Mouse (Mus musculus) limb, embryonic 12.5 days (tissue): ENCODE results near the gene 1700016K19Rik. TPM values are rescaled to one million over a fixed set of nuclear protein-coding genes. Genes with fewer than 3 reads are reported as not detected.

Experiments
- ATAC-seq: fragments of 200-750 bp; cut with Nextera tagmentation; 2 replicates; pipeline ENCODE4 v1.8.0; 2017; ENCODE audit warnings: low read depth, moderate TSS enrichment; ENCODE audit not compliant: insufficient number of reproducible peaks, insufficient read depth, low FRiP score, low TSS enrichment
- H3K27ac ChIP-seq: fragments of 300-500 bp; sonication (generic); 2 replicates; pipeline ENCODE4 v1.5.1; 2016; ENCODE audit warnings: mild to moderate bottlenecking, moderate library complexity
- H3K27me3 ChIP-seq: fragments of 300-500 bp; sonication (generic); 2 replicates; pipeline ENCODE4 v1.6.1; 2016; ENCODE audit warnings: mild to moderate bottlenecking, moderate library complexity
- H3K36me3 ChIP-seq: fragments of 300-500 bp; sonication (generic); 2 replicates; pipeline ENCODE4 v1.6.1; 2016; ENCODE audit warnings: mild to moderate bottlenecking, moderate library complexity
- H3K4me1 ChIP-seq: fragments of 300-500 bp; sonication (generic); replicated peaks from 2 replicates; pipeline ENCODE4 v1.6.1; 2016
- H3K4me2 ChIP-seq: fragments of 300-500 bp; sonication (generic); 2 replicates; pipeline ENCODE4 v1.6.1; 2016; ENCODE audit warnings: mild to moderate bottlenecking, moderate library complexity
- H3K4me3 ChIP-seq: fragments of 300-500 bp; sonication (generic); replicated peaks from 2 replicates; pipeline ENCODE4 v1.5.1; 2016; ENCODE audit warnings: mild to moderate bottlenecking
- H3K9ac ChIP-seq: fragments of 300-500 bp; sonication (generic); replicated peaks from 2 replicates; pipeline ENCODE4 v1.6.1; 2016; ENCODE audit warnings: mild to moderate bottlenecking, moderate library complexity
- H3K9me3 ChIP-seq: fragments of 300-500 bp; sonication (generic); 2 replicates; pipeline ENCODE4 v1.6.1; 2016; ENCODE audit warnings: mild to moderate bottlenecking, moderate library complexity
- WGBS: fragments of 180-500 bp; shearing (Covaris S2); methylation state at CpG from one replicate; pipeline ENCODE4 v1.1.7; 2016; 5-methylcytosine and 5-hydroxymethylcytosine counted together
- polyA plus RNA-seq: library from polyadenylated mRNA; unstranded; fragments of >200 nt; fragmentation: Nextera tagmentation; extraction: Ambion mirVana; gene quantifications from 2 replicates; pipeline ENCODE4 v1.2.1, GENCODE M21; 2016

Gene 1700016K19Rik
- polyA plus RNA-seq, 1 experiment from 2014 or later = 0.23 TPM

DNA sequence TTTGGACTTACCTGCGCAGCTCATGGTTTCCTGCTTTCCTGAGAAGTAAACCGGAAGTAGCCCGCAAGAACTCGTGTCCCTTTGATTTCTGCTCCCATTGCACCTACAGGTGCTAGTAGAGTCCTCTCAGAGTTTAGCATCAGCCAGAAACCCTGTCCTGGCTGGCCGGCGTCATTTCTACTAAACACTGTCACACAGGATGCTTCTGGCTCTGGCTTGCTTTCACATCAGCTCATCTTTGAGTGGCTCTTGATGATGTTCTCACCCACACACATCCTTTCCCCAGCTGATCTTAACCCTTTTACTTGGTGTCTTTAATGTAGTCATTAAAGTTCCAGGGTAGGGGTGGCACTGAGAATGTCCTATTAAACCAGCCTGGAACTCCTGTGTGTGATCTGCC, 15.5 kb downstream of the 1700016K19Rik start:
- peaks cover 4% of the 10 kb centered on the region; the same call in 1 of the 2 replicates for H3K4me1 ChIP-seq
- no peak overlapping the region for H3K9ac ChIP-seq
- no peaks in the 10 kb centered on the region for H3K9me3 ChIP-seq
- peaks cover 9% of the 10 kb centered on the region; the same call in 1 of the 2 replicates for H3K36me3 ChIP-seq
- no peak overlapping the region for H3K4me3 ChIP-seq
- H3K27me3 ChIP-seq = no peaks in the 10 kb centered on the region
- 89% methylated on average over 6 of the region's 6 CpGs for WGBS
- no peak for ATAC-seq
- no peak overlapping the region for H3K4me2 ChIP-seq
- no peak overlapping the region for H3K27ac ChIP-seq

DNA sequence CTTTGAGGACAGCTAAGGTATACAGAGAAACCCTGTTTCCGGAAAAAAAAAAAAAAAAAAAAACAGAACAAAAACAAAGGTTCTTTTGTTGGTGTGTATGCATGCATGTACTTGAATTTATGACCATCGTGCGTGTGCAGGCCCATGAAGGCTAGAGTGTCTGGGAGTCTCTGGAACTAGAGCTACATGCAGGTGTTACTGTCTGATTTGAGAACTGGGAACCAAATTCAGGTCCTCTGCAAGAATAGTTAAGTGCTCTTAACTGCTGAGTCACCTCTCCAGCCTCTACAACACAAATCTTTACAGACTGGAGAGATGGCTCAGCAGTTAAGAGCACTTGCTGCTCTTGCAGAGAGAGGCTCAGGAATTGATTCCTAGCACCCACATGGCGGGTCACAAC, 16.1 kb downstream of the 1700016K19Rik start:
- no peak overlapping the region for H3K9ac ChIP-seq
- 66% methylated on average over 4 of the region's 4 CpGs for WGBS
- no peak overlapping the region for H3K4me2 ChIP-seq
- no peaks in the 10 kb centered on the region for H3K9me3 ChIP-seq
- H3K36me3 ChIP-seq = peaks cover 12% of the 10 kb centered on the region; the same call in 1 of the 2 replicates
- H3K27ac ChIP-seq = no peak overlapping the region
- ATAC-seq = no peak
- no peak overlapping the region for H3K4me3 ChIP-seq
- H3K27me3 ChIP-seq = no peaks in the 10 kb centered on the region
- H3K4me1 ChIP-seq = peaks cover 8% of the 10 kb centered on the region; the same call in 1 of the 2 replicates

DNA sequence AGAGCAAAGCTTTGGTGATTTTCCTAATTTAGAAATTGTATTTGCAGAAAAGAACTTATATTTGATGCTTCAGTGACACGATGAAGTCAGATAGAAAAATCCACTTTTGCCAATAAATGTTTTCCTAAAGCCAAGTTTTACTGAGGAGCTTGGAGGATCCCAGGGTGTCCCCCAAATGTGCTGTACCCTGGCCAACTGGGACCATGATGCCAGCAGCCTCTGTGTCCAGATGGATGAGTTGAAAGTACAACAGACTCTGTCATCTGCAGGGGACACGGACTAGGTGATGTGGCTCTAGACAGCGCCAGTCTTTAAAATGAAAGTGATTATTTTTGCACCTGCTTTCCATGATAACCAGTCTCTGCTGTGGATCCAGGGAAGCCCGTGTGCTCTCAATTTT, 20.2 kb downstream of the 1700016K19Rik start:
- Histone ChIP-seq H3K4me2 (no peak overlapping the region), H3K4me3 (no peak overlapping the region), H3K27me3 (no peaks in the 10 kb centered on the region), H3K4me1 (peaks cover 19% of the 10 kb centered on the region), H3K9me3 (no peaks in the 10 kb centered on the region), H3K36me3 (peaks cover 33% of the 10 kb centered on the region), H3K9ac (no peak overlapping the region), H3K27ac (no peak overlapping the region)
- 76% methylated on average over 4 of the region's 4 CpGs for WGBS
- ATAC-seq = no peak

DNA sequence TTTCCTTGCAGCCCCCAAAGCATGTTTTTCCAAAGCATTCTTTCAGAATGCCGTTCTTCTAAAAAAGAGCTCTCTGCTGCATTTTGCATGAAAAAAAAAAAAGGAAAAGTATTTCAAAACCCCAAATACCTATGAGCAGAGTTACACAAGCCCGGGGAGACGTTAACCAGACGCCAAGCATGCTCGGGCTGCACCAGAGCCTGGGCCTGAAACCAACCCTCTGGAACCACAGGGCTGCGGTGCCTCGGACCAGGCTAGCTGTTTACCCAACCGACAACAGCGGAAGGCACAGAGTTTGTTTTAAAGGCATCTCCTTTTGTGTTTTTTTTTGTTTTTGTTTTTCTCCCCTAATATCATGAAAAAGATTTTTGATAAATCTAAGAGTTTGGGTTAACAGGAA, 21.2 kb downstream of the 1700016K19Rik start:
- 68% methylated on average over 9 of the region's 9 CpGs for WGBS
- H3K9ac ChIP-seq = no peak overlapping the region
- ATAC-seq = no peak
- H3K9me3 ChIP-seq = no peaks in the 10 kb centered on the region
- no peak overlapping the region for H3K4me2 ChIP-seq
- H3K27me3 ChIP-seq = no peaks in the 10 kb centered on the region
- H3K4me1 ChIP-seq = peaks cover 30% of the 10 kb centered on the region
- peaks cover 33% of the 10 kb centered on the region for H3K36me3 ChIP-seq
- H3K4me3 ChIP-seq = no peak overlapping the region
- H3K27ac ChIP-seq = 0 out of 2 replicates have a peak overlapping the region, but pooled peaks have one; percentile 41

DNA sequence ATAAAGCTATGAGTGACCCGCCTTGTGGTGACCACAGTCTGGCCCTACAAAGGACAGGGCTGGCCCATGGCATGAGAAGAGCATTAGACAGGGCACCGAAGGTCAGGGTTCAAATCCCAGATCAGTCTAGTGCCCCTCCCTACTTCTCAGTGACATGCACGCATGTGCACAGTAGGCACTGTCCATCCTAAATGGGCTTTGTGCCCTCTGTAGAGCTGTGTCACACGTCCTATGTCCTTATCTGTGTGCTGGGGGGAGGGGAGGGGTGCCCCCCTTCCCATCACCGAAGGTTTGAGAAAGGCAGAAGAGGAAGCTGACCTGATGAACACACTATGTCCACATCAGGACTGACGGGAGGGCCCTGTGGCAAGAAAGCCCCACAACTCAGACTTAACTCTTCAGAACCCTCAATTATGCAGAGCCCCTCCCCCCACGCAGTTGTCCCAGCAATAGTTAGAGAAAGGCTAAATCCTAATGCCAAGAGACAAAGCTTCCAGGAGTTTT, 25.4 kb downstream of the 1700016K19Rik start:
- Histone ChIP-seq H3K4me1 (peaks cover 48% of the 10 kb centered on the region), H3K36me3 (peaks cover 25% of the 10 kb centered on the region), H3K4me2 (peak overlapping the region; percentile 89), H3K27me3 (peaks cover 6% of the 10 kb centered on the region; the same call in 1 of the 2 replicates), H3K4me3 (0 out of 2 replicates have a peak overlapping the region, but pooled peaks have one; percentile 1), H3K9ac (no peak overlapping the region), H3K9me3 (no peaks in the 10 kb centered on the region), H3K27ac (no peak overlapping the region)
- no peak for ATAC-seq
- WGBS = 77% methylated on average over 7 of the region's 7 CpGs

DNA sequence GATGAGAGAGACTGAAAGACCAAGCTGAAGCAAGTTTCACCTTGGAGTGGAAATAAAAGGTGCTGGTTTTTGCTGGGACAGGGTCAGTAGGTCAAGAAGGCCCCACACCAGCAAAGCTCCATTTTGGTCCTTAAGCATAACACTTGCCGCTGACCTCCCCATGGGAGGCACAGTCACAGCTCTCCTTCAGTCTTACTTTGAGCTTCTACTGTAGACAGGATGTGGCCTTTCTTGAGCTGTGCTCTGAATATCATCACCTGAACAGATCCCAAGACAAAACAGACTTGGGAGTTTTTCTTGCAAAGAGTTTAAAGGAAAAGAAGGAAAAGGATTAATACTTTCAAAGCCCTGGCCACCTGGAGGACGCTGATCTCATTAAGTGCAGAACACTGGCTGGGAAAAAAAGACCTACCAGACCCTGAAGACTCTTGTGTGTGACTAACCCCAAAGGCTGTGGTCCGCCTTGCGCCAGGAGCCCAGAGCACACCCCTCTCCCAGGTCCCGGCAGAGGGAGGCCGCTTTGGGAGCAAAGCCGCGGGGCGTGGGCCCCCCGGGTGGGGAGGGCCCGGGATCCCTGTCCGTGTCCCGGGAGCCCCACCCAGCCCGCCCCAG, 26.9 kb downstream of the 1700016K19Rik start:
- Histone ChIP-seq H3K4me3 (peak overlapping the region; percentile 86), H3K27ac (peak overlapping the region; percentile 82; the same call in 1 of the 2 replicates), H3K36me3 (peaks cover 21% of the 10 kb centered on the region), H3K4me2 (peak overlapping the region; percentile 89), H3K27me3 (peaks cover 6% of the 10 kb centered on the region; the same call in 1 of the 2 replicates), H3K9ac (peak overlapping the region; percentile 81), H3K9me3 (no peaks in the 10 kb centered on the region), H3K4me1 (peaks cover 40% of the 10 kb centered on the region)
- WGBS = 5% methylated on average over 11 of the region's 14 CpGs
- no peak for ATAC-seq

DNA sequence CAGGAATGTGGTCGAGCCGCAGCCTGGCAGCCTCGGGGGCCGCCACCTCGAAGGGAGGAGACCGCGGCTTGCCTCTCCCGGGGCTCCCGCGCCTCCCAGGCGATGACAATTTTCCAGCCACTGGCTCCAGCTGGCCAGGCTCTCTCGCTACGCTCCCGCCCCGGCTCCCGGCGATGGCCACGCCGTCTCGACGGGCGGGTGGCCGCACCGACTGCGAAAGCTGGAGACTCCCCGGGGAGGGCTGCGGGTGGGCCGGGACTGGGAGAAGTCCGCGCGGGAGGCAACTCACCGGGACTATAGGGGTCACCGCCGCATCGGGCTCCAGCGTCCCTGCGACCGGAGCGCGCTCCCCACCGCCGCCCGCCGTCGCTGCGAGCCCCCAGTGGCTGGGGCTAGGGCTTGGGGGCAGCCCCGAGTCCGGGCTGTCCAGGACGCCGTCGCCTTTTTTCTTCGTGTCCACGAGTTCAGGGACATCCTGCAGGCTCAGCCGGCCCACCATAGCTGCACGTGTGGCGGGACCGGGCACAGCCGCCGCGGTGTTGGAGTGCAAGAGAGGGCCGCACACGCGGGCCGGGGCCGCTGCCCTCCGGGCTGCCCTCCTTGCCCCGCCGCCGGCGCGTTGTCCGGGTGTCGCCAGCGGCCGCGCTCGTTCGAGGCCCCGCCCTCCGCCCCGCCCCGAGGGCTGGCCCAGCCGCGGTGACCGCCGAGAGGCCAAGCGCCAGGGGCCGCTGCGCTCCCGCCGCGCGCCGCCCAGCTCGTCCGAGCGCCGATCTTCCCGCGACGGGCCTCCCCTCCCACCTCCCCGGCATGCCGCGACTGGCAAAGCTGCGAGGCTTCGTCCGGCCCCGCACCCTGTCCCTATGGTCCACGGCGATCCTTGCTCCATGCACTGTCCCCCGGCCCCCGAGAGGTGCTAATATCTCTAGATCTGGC, 27.7 kb downstream of the 1700016K19Rik start, which contains the start of gene Rflnb:
Rflnb (minus strand) TSS at position 644 of the 933 bp plus-strand sequence.
- under 1% methylated on average over 91 of the region's 112 CpGs for WGBS
- peaks cover 16% of the 10 kb centered on the region for H3K36me3 ChIP-seq
- peak; percentile 89 for ATAC-seq
- H3K4me1 ChIP-seq = peaks cover 40% of the 10 kb centered on the region
- H3K9me3 ChIP-seq = no peaks in the 10 kb centered on the region
- peak within 1 kb of the TSS; percentile 86 for H3K4me3 ChIP-seq
- H3K4me2 ChIP-seq = peak within 1 kb of the TSS; percentile 89
- H3K9ac ChIP-seq = peak within 1 kb of the TSS; percentile 81
- peak within 1 kb of the TSS; percentile 82 for H3K27ac ChIP-seq
- H3K27me3 ChIP-seq = peaks cover 6% of the 10 kb centered on the region; the same call in 1 of the 2 replicates

DNA sequence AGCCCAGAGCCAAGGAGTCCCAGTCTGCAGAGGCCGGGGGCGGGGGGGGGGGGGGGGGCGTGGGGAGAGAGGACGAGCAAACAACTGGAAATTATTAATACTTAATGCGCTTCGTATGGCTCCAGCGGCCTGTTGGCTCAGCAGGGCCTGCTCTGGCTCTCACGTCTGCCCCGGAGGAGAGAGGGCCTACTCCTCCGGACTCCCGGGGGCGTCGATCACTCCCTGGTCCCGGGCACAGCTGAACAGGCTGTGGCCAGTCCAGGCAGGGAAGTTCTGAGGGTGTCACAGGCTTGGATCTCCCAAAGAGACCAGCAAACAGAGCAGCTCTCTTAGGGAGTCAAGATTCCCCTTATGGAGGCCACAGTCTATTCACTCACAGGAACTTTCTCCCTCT, 28.4 kb downstream of the 1700016K19Rik start:
- H3K4me3 ChIP-seq = peak overlapping the region; percentile 86
- 2% methylated on average over 12 of the region's 14 CpGs for WGBS
- H3K9ac ChIP-seq = peak overlapping the region; percentile 81
- no peaks in the 10 kb centered on the region for H3K9me3 ChIP-seq
- peak overlapping the region; percentile 89 for H3K4me2 ChIP-seq
- ATAC-seq = peak; percentile 62
- peak overlapping the region; percentile 82 for H3K27ac ChIP-seq
- peaks cover 6% of the 10 kb centered on the region; the same call in 1 of the 2 replicates for H3K27me3 ChIP-seq
- H3K4me1 ChIP-seq = peaks cover 40% of the 10 kb centered on the region
- H3K36me3 ChIP-seq = peaks cover 10% of the 10 kb centered on the region

DNA sequence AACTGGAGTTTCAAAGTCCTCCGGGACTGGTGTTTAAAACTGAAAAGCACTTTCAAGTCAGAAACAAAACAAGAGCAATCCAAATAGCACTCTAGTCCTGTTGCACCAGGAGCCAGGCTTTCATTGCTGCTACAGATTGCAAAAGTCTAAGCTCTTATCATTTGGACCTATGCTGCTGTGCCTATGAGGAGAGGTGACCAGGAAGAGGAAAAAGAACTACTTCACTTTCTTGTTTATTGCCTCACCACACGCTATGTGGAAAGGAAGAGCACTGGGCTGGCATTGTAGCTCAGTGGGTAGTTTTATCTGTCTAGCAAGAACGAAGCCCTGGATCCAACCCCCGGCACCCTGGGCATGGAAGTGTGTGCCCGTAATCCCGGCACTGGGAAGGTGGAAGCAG, 33.6 kb downstream of the 1700016K19Rik start:
- WGBS = 77% methylated on average over 6 of the region's 6 CpGs
- H3K9ac ChIP-seq = no peak overlapping the region
- no peak overlapping the region for H3K4me3 ChIP-seq
- no peak for ATAC-seq
- H3K36me3 ChIP-seq = no peaks in the 10 kb centered on the region
- H3K9me3 ChIP-seq = no peaks in the 10 kb centered on the region
- H3K27ac ChIP-seq = no peak overlapping the region
- no peak overlapping the region for H3K4me2 ChIP-seq
- peaks cover 6% of the 10 kb centered on the region; the same call in 1 of the 2 replicates for H3K27me3 ChIP-seq
- H3K4me1 ChIP-seq = peaks cover 1% of the 10 kb centered on the region; the same call in 1 of the 2 replicates

DNA sequence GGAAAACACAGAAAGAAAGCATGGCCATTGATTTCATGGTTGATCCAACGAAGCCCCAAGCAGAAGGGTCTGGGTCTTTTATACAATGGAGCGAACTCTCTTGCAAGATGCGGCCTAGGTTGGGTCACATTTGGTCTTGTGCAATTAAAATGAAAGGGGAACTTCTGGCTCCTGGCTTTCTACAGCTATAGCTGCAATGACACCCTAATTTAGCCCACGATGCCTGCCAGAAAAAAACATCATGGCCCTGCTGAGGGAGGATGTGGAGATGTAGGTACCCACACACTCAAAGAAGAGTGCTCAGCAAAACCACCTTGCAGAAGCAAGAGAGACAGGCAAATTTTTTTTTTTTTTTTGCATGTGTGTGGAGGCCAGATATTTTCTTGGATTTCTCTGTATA, 34.1 kb downstream of the 1700016K19Rik start:
- no peak for ATAC-seq
- Histone ChIP-seq H3K4me1 (no peaks in the 10 kb centered on the region), H3K27me3 (peaks cover 6% of the 10 kb centered on the region; the same call in 1 of the 2 replicates), H3K36me3 (no peaks in the 10 kb centered on the region), H3K9ac (no peak overlapping the region), H3K27ac (no peak overlapping the region), H3K4me2 (no peak overlapping the region), H3K4me3 (no peak overlapping the region), H3K9me3 (no peaks in the 10 kb centered on the region)
- WGBS = 72% methylated on average over 4 of the region's 4 CpGs

DNA sequence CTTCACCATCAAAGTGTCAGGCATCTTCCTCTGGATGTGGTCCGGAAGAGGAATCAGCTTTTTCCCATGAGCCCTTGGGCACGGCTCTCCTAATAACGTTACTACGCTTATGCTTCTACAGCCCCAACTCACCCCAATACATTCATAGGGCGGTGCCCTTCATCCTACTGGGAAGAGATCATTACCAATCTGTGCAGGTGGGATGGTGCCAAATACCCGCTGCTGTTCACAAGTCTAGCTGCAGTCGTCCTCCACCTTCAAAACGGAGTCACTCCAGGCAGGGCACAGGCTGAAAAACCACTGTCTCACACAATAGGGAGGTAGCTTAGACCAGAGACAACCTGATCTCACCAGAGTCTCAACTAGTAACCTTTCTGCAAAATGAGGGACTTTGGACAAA, 35.5 kb downstream of the 1700016K19Rik start:
- Histone ChIP-seq H3K9ac (no peak overlapping the region), H3K4me1 (no peaks in the 10 kb centered on the region), H3K36me3 (no peaks in the 10 kb centered on the region), H3K27ac (no peak overlapping the region), H3K9me3 (no peaks in the 10 kb centered on the region), H3K27me3 (no peaks in the 10 kb centered on the region), H3K4me2 (no peak overlapping the region), H3K4me3 (no peak overlapping the region)
- WGBS = 80% methylated on average over 8 of the region's 8 CpGs
- no peak for ATAC-seq
